Mouse (Mus musculus) forebrain, embryonic 16.5 days (tissue): ENCODE results near the gene Pnpla7. TPM values are rescaled to one million over a fixed set of nuclear protein-coding genes. Genes with fewer than 3 reads are reported as not detected.
A peak's percentile ranks its signal among the peaks of the same experiment; 100 is the strongest.

Experiments
- ATAC-seq: fragments of 200-750 bp; cut with Nextera tagmentation; 2 replicates; pipeline ENCODE4 v1.8.0; 2017; ENCODE audit warnings: mild to moderate bottlenecking, moderate library complexity
- H3K27ac ChIP-seq: fragments of 300-500 bp; sonication (generic); 2 replicates; pipeline ENCODE4 v1.5.1; 2014; ENCODE audit warnings: low read length, control low read depth
- H3K27me3 ChIP-seq: fragments of 300-500 bp; sonication (generic); replicated peaks from 2 replicates; pipeline ENCODE4 v1.6.1; 2014; ENCODE audit warnings: low read length; ENCODE audit not compliant: control insufficient read depth, insufficient read depth
- H3K36me3 ChIP-seq: fragments of 300-500 bp; sonication (generic); 2 replicates; pipeline ENCODE4 v1.6.1; 2014; ENCODE audit not compliant: control insufficient read depth, insufficient read depth
- H3K4me1 ChIP-seq: fragments of 300-500 bp; sonication (generic); replicated peaks from 2 replicates; pipeline ENCODE4 v1.6.1; 2014; ENCODE audit warnings: low read length; ENCODE audit not compliant: control insufficient read depth, insufficient read depth
- H3K4me2 ChIP-seq: fragments of 300-500 bp; sonication (generic); 2 replicates; pipeline ENCODE4 v1.6.1; 2014; ENCODE audit warnings: mild to moderate bottlenecking, low read length, control low read depth
- H3K4me3 ChIP-seq: fragments of 300-500 bp; sonication (generic); replicated peaks from 2 replicates; pipeline ENCODE4 v1.5.1; 2014; ENCODE audit warnings: mild to moderate bottlenecking, low read length, control low read depth
- H3K9ac ChIP-seq: fragments of 300-500 bp; sonication (generic); replicated peaks from 2 replicates; pipeline ENCODE4 v1.6.1; 2014; ENCODE audit warnings: low read depth, low read length, control low read depth
- H3K9me3 ChIP-seq: fragments of 300-500 bp; sonication (generic); 2 replicates; pipeline ENCODE4 v1.6.1; 2016; ENCODE audit warnings: low read length; ENCODE audit not compliant: control insufficient read depth
- whole genome bisulfite sequencing: fragments of 180-500 bp; shearing (Covaris S2); extraction: QIAGEN DNeasy Blood & Tissue Kit; methylation state at CpG from one replicate; pipeline ENCODE4 v1.1.7; 2014; 5-methylcytosine and 5-hydroxymethylcytosine counted together
- polyA plus RNA-seq: library from polyadenylated mRNA; unstranded; fragments of >200 nt; fragmentation: Nextera tagmentation; extraction: Ambion mirVana; gene quantifications from 2 replicates; pipeline ENCODE4 v1.2.1, GENCODE M21; 2015

Pnpla7 gene
- polyA plus RNA-seq, 1 experiment from 2014 or later, result 4.5 TPM

- H3K4me1 ChIP-seq, result peaks cover 21% of the 10 kb centered on the region
- H3K4me3 ChIP-seq, result peak within 1 kb of the TSS; percentile 90
- H3K27me3 ChIP-seq, result no peaks in the 10 kb centered on the region
- H3K36me3 ChIP-seq, result peaks cover 8% of the 10 kb centered on the region
- WGBS, result under 1% methylated on average over 64 of the region's 64 CpGs
- peak within 1 kb of the TSS; percentile 80 for H3K9ac ChIP-seq
- ATAC-seq, result peak; percentile 100
- H3K4me2 ChIP-seq, result peak within 1 kb of the TSS; percentile 86
- no peaks in the 10 kb centered on the region for H3K9me3 ChIP-seq
- H3K27ac ChIP-seq, result peak within 1 kb of the TSS; percentile 87
These were observed 728 bp upstream of the Pnpla7 start, which contains the start of gene Mrpl41 for GRCm38 (mm10) chr2:24974906-24975703. Gene Mrpl41, minus strand, starts transcription at chr2:24975098.

GRCm38 (mm10) chr2:24976960-24977359 is 1.1 kb downstream of the Pnpla7 start:
- peaks cover 4% of the 10 kb centered on the region for H3K36me3 ChIP-seq
- H3K4me1 ChIP-seq, result peaks cover 21% of the 10 kb centered on the region
- ATAC-seq, result no peak
- no peak overlapping the region for H3K4me3 ChIP-seq
- no peak overlapping the region for H3K9ac ChIP-seq
- no peaks in the 10 kb centered on the region for H3K9me3 ChIP-seq
- no peaks in the 10 kb centered on the region for H3K27me3 ChIP-seq
- 94% methylated on average over 5 of the region's 5 CpGs for WGBS
- H3K4me2 ChIP-seq, result no peak overlapping the region
- H3K27ac ChIP-seq, result no peak overlapping the region

- H3K4me1 ChIP-seq, result no peaks in the 10 kb centered on the region
- WGBS, result 68% methylated on average over 2 of the region's 2 CpGs
- ATAC-seq, result no peak
These were observed 11.9 kb downstream of the Pnpla7 start for GRCm38 (mm10) chr2:24987762-24988161.

GRCm38 (mm10) chr2:24995332-24995731 is 19.5 kb downstream of the Pnpla7 start:
- Histone ChIP-seq H3K4me2 (no peak overlapping the region), H3K4me1 (no peaks in the 10 kb centered on the region), H3K27ac (no peak overlapping the region), H3K9ac (no peak overlapping the region), H3K36me3 (no peaks in the 10 kb centered on the region), H3K9me3 (no peaks in the 10 kb centered on the region), H3K4me3 (no peak overlapping the region), H3K27me3 (no peaks in the 10 kb centered on the region)
- 97% methylated on average over 6 of the region's 6 CpGs for WGBS
- ATAC-seq, result no peak

More at GRCm38 (mm10) chr2:24987762-24988161, 11.9 kb downstream of the Pnpla7 start:
- Histone ChIP-seq H3K9ac (no peak overlapping the region), H3K27me3 (no peaks in the 10 kb centered on the region), H3K9me3 (no peaks in the 10 kb centered on the region), H3K36me3 (no peaks in the 10 kb centered on the region), H3K27ac (no peak overlapping the region), H3K4me3 (no peak overlapping the region), H3K4me2 (no peak overlapping the region)

GRCm38 (mm10) chr2:24996471-24996870 is 20.6 kb downstream of the Pnpla7 start:
- Histone ChIP-seq H3K4me2 (no peak overlapping the region), H3K4me3 (no peak overlapping the region), H3K27me3 (no peaks in the 10 kb centered on the region), H3K27ac (no peak overlapping the region), H3K4me1 (no peaks in the 10 kb centered on the region), H3K9ac (no peak overlapping the region), H3K9me3 (no peaks in the 10 kb centered on the region), H3K36me3 (no peaks in the 10 kb centered on the region)
- 96% methylated on average over 2 of the region's 2 CpGs for WGBS
- ATAC-seq, result no peak

- Histone ChIP-seq H3K27ac (no peak overlapping the region), H3K4me3 (no peak overlapping the region), H3K36me3 (no peaks in the 10 kb centered on the region), H3K9ac (no peak overlapping the region), H3K9me3 (no peaks in the 10 kb centered on the region), H3K4me1 (no peaks in the 10 kb centered on the region), H3K4me2 (no peak overlapping the region), H3K27me3 (no peaks in the 10 kb centered on the region)
- ATAC-seq, result no peak
- WGBS, result 72% methylated on average over 3 of the region's 3 CpGs
These were observed 24.9 kb downstream of the Pnpla7 start for GRCm38 (mm10) chr2:25000544-25001235.

GRCm38 (mm10) chr2:25003946-25004786 is 28.3 kb downstream of the Pnpla7 start:
- ATAC-seq, result peak; percentile 47; the same call in 1 of the 2 replicates
- H3K4me2 ChIP-seq, result no peak overlapping the region
- no peak overlapping the region for H3K4me3 ChIP-seq
- 48% methylated on average over 9 of the region's 9 CpGs for WGBS
- no peaks in the 10 kb centered on the region for H3K27me3 ChIP-seq
- no peak overlapping the region for H3K9ac ChIP-seq
- H3K9me3 ChIP-seq, result no peaks in the 10 kb centered on the region
- H3K4me1 ChIP-seq, result no peaks in the 10 kb centered on the region
- H3K27ac ChIP-seq, result no peak overlapping the region
- H3K36me3 ChIP-seq, result no peaks in the 10 kb centered on the region

- Histone ChIP-seq H3K4me1 (no peaks in the 10 kb centered on the region), H3K4me2 (no peak overlapping the region), H3K9me3 (no peaks in the 10 kb centered on the region), H3K27ac (no peak overlapping the region), H3K27me3 (no peaks in the 10 kb centered on the region), H3K36me3 (no peaks in the 10 kb centered on the region), H3K4me3 (no peak overlapping the region), H3K9ac (no peak overlapping the region)
- WGBS, result 84% methylated on average over 1 of the region's 1 CpGs
- no peak for ATAC-seq
These were observed 30.9 kb downstream of the Pnpla7 start for GRCm38 (mm10) chr2:25006767-25007166.

- no peak overlapping the region for H3K4me2 ChIP-seq
- H3K9ac ChIP-seq, result no peak overlapping the region
- no peak for ATAC-seq
- H3K27ac ChIP-seq, result no peak overlapping the region
- no peaks in the 10 kb centered on the region for H3K4me1 ChIP-seq
- H3K4me3 ChIP-seq, result no peak overlapping the region
- H3K36me3 ChIP-seq, result no peaks in the 10 kb centered on the region
- no peaks in the 10 kb centered on the region for H3K9me3 ChIP-seq
- no peaks in the 10 kb centered on the region for H3K27me3 ChIP-seq
These were observed 32.4 kb downstream of the Pnpla7 start for GRCm38 (mm10) chr2:25008250-25008649.
